Mouse (Mus musculus) mesoderm, embryonic 11.5 days (tissue): ENCODE measurements around the gene Kcnc1.

ENCODE experiments used
- DNase-seq: peaks from one replicate; pipeline ENCODE4 v3.0.0-alpha.2; 2012; ENCODE audit warnings: low read depth, low spot score

Gene Kcnc1

GRCm38 (mm10) chr7:46421535-46421934 lies 25.2 kb downstream of the Kcnc1 start:
- DNase-seq, result no peak

- peak; percentile 37 for DNase-seq
Observed at GRCm38 (mm10) chr7:46422052-46422763, 25.9 kb downstream of the Kcnc1 start.

GRCm38 (mm10) chr7:46422764-46423412 lies 26.6 kb downstream of the Kcnc1 start:
- DNase-seq, result peak; percentile 68

GRCm38 (mm10) chr7:46423951-46424350 lies 27.7 kb downstream of the Kcnc1 start:
- DNase-seq, result no peak

- no peak for DNase-seq
Observed at GRCm38 (mm10) chr7:46425012-46425411, 28.7 kb downstream of the Kcnc1 start.

GRCm38 (mm10) chr7:46433874-46434273 lies 37.6 kb downstream of the Kcnc1 start:
- DNase-seq, result peak; percentile 39

- no peak for DNase-seq
Observed at GRCm38 (mm10) chr7:46435833-46436232, 39.5 kb downstream of the Kcnc1 start.

- DNase-seq, result no peak
Observed at GRCm38 (mm10) chr7:46438537-46439141, 42.3 kb downstream of the Kcnc1 start.

- no peak for DNase-seq
Observed at GRCm38 (mm10) chr7:46443163-46443562, 46.9 kb downstream of the Kcnc1 start.

GRCm38 (mm10) chr7:46445896-46446295 lies 49.6 kb downstream of the Kcnc1 start:
- no peak for DNase-seq

GRCm38 (mm10) chr7:46447473-46448165 lies 51.3 kb downstream of the Kcnc1 start:
- no peak for DNase-seq

GRCm38 (mm10) chr7:46448922-46449645 lies 52.8 kb downstream of the Kcnc1 start:
- peak; percentile 25 for DNase-seq

GRCm38 (mm10) chr7:46453930-46454679 lies 57.8 kb downstream of the Kcnc1 start:
- peak; percentile 67 for DNase-seq

- DNase-seq, result no peak
Observed at GRCm38 (mm10) chr7:46457889-46458288, 61.6 kb downstream of the Kcnc1 start.

GRCm38 (mm10) chr7:46459200-46459599 lies 62.9 kb downstream of the Kcnc1 start:
- DNase-seq, result no peak

GRCm38 (mm10) chr7:46459605-46460245 lies 63.4 kb downstream of the Kcnc1 start:
- no peak for DNase-seq

GRCm38 (mm10) chr7:46462287-46462686 lies 66.0 kb downstream of the Kcnc1 start:
- DNase-seq, result no peak

GRCm38 (mm10) chr7:46463136-46463535 lies 66.8 kb downstream of the Kcnc1 start:
- no peak for DNase-seq

- DNase-seq, result no peak
Observed at GRCm38 (mm10) chr7:46466422-46466981, 70.2 kb downstream of the Kcnc1 start.

GRCm38 (mm10) chr7:46469542-46469941 lies 73.2 kb downstream of the Kcnc1 start:
- DNase-seq, result no peak
